Mouse (Mus musculus): ENCODE data around the gene Spin2e. TPM values are rescaled to one million over a fixed set of nuclear protein-coding genes. Genes with fewer than 3 reads are reported as not detected.

Spin2e gene
- not detected in 2 replicates for polyA plus RNA-seq (2012; rRNA removed)

DNA sequence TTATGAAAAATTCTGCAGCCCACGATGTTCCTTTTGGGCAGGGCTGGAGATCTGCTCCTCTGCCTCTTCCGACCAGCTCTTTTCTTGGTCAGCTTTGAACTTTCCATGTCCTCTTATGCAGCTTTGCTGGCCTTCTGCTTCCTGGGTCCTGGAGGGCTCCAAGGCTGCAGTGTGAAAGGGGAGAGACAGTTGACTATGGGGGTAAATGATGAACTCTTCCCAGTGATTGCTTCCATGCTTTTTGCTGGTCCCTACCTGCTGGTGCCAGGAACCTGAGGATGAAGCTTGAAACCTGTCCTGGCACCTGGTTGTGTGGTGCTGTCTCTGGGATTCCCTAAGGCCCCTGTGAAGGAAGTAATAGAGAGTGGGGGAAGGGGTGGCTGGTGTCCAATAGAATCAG lies at the start of gene Spin2e:
Spin2e (minus strand) TSS at position 101 of the 400 bp plus-strand sequence.

DNA sequence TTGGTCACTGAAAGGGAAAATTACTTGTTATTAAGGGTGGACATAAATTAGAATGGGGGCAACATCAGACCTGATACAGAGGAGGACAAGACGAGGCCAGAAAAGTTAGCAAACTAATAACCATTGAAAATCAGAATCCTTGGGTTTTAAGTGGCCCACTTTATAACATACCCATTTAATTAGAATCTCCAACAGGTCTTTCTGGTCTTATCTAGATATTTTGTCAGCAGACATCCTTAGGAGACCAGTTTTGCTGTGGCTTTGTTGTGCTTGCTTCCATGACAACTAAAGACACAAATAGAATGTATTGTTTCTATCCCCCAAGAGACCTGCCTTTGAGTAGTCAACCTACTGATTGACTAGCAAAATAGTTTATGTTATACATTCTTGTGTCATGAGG lies 44.5 kb downstream of the Spin2e start, which contains the start of gene Gm21883:
Gm21883 (minus strand) TSS at position 101 of the 400 bp plus-strand sequence.

Other genes with a start within 250 kb of the Spin2e start
- gene Btbd35f19, start 235.0 kb downstream of the Spin2e start, polyA plus RNA-seq (2012; rRNA removed), result not detected in 2 replicates
- not detected in 2 replicates for gene Gm21883, start 44.6 kb downstream of the Spin2e start, polyA plus RNA-seq (2012; rRNA removed)
- gene Btbd35f25, start 98.2 kb upstream of the Spin2e start, polyA plus RNA-seq (2012; rRNA removed), result not detected in 2 replicates